ENCODE assay signal across 11 mouse cellular contexts in genomic region chr7:117729067-117729466, GRCm38 (mm10).
A peak's percentile ranks its signal among the peaks of the same experiment; 100 is the strongest.
DNase-seq lines count a peak whose midpoint lies in the region; ATAC-seq and TF ChIP-seq lines count a peak whose summit lies in the region.
"Had no signal": no experiment of that assay in that cellular context is flagged by ENCODE, and none has a peak within 500 bp of the region (broad histone marks: within the 10 kb centered on the region; RNA-seq: fewer than 3 reads in every experiment).

No protein-coding gene starts in this region.

- H3K9me3 ChIP-seq in forebrain, postnatal 0 days (ENCODE audit: low read length) = no peaks in the 10 kb centered on the region
- peaks cover 6% of the 10 kb centered on the region for H3K9me3 ChIP-seq in forebrain, embryonic 12.5 days
- H3K9me3 ChIP-seq in liver, embryonic 11.5 days (ENCODE audit: control insufficient read depth, low read length) = no peaks in the 10 kb centered on the region
- no peaks in the 10 kb centered on the region for H3K9me3 ChIP-seq in liver, postnatal 0 days (ENCODE audit: low read length)

- no peaks in the 10 kb centered on the region for H3K27me3 ChIP-seq in forebrain, postnatal 0 days (ENCODE audit: insufficient read depth, low read length)
- no peaks in the 10 kb centered on the region for H3K27me3 ChIP-seq in forebrain, embryonic 12.5 days
- no peaks in the 10 kb centered on the region for H3K27me3 ChIP-seq in liver, adult 2 months (ENCODE audit: control insufficient read depth, insufficient read depth, low read length)
- no peaks in the 10 kb centered on the region for H3K27me3 ChIP-seq in liver, embryonic 11.5 days (replicated peaks; ENCODE audit: control insufficient read depth, insufficient read depth, low read length)
- no peaks in the 10 kb centered on the region for H3K27me3 ChIP-seq in Patski
- H3K27me3 ChIP-seq in liver, postnatal 0 days (ENCODE audit: insufficient read depth, low read length) = no peaks in the 10 kb centered on the region
- H3K27me3 ChIP-seq: midbrain, embryonic 12.5 days had no signal

- peak; percentile 46 for TF ChIP-seq CTCF in forebrain, postnatal 0 days (IDR thresholded peaks at IDR 0.05; ENCODE audit: low read depth)
- TF ChIP-seq CTCF in liver, adult 2 months (IDR thresholded peaks at IDR 0.05; ENCODE audit: low read depth, low read length) = no peak
- TF ChIP-seq CTCF in Patski (IDR thresholded peaks at IDR 0.05) = peak; percentile 28
- TF ChIP-seq CTCF in liver, postnatal 0 days (IDR thresholded peaks at IDR 0.05; ENCODE audit: low read depth) = peak; percentile 47

- no peaks in the 10 kb centered on the region for H3K4me1 ChIP-seq in forebrain, postnatal 0 days (ENCODE audit: insufficient read depth)
- no peaks in the 10 kb centered on the region for H3K4me1 ChIP-seq in forebrain, embryonic 12.5 days
- no peaks in the 10 kb centered on the region for H3K4me1 ChIP-seq in liver, adult 2 months (ENCODE audit: control insufficient read depth, insufficient read depth, low read length)
- H3K4me1 ChIP-seq in liver, embryonic 11.5 days (replicated peaks; ENCODE audit: control insufficient read depth, insufficient read depth, low read length) = no peaks in the 10 kb centered on the region
- H3K4me1 ChIP-seq in liver, postnatal 0 days (ENCODE audit: insufficient read depth) = no peaks in the 10 kb centered on the region
- H3K4me1 ChIP-seq: midbrain, embryonic 12.5 days had no signal

- H3K36me3 ChIP-seq in forebrain, postnatal 0 days (ENCODE audit: insufficient read depth) = no peaks in the 10 kb centered on the region
- no peaks in the 10 kb centered on the region for H3K36me3 ChIP-seq in forebrain, embryonic 12.5 days (replicated peaks)
- no peaks in the 10 kb centered on the region for H3K36me3 ChIP-seq in liver, adult 2 months (ENCODE audit: control insufficient read depth, insufficient read depth, low read length)
- H3K36me3 ChIP-seq in liver, embryonic 11.5 days (ENCODE audit: control insufficient read depth, insufficient read depth, low read length) = no peaks in the 10 kb centered on the region
- H3K36me3 ChIP-seq in liver, postnatal 0 days (replicated peaks; ENCODE audit: insufficient read depth, low read length) = no peaks in the 10 kb centered on the region
- H3K36me3 ChIP-seq: midbrain, embryonic 12.5 days had no signal

- H3K9ac ChIP-seq in forebrain, postnatal 0 days = no peak overlapping the region
- H3K9ac ChIP-seq in forebrain, embryonic 12.5 days = no peak overlapping the region
- H3K9ac ChIP-seq in liver, adult 2 months (ENCODE audit: low read depth, low read length) = no peak overlapping the region
- no peak overlapping the region for H3K9ac ChIP-seq in liver, embryonic 11.5 days (ENCODE audit: low read depth, low read length)
- H3K9ac ChIP-seq in liver, postnatal 0 days (replicated peaks) = no peak overlapping the region
- H3K9ac ChIP-seq: midbrain, embryonic 12.5 days had no signal

- H3K79me2 ChIP-seq in liver, adult 2 months (ENCODE audit: control insufficient read depth, insufficient read depth, low read length) = no peaks in the 10 kb centered on the region

- no peak for DNase-seq in forebrain, postnatal 0 days
- peak; percentile 37 for DNase-seq in liver, adult 2 months (ENCODE audit: extremely low read depth, low read depth, low spot score)
- no peak for DNase-seq in liver, embryonic 11.5 days (ENCODE audit: low spot score)
- no peak for DNase-seq in Patski (ENCODE audit: low read depth, low spot score)
- no peak for DNase-seq in liver, postnatal 0 days
- DNase-seq: layer of hippocampus, postnatal 36 days had no signal

- TF ChIP-seq POLR2A in liver, adult 2 months (IDR thresholded peaks at IDR 0.05; ENCODE audit: extremely low read depth, insufficient read depth, low read length) = no peak

- POLR2A ChIA-PET in Patski (lab: Charles Lee) = no interaction called here

- CTCF ChIA-PET in Patski (lab: Charles Lee) = no interaction called here

- in situ Hi-C loops in Patski (cut with MboI; ENCODE audit: low pct_unique_long_range_greater_than_20kb) = no loop called here

- no peak overlapping the region for H3K27ac ChIP-seq in forebrain, postnatal 0 days (ENCODE audit: low read depth, low read length)
- no peak overlapping the region for H3K27ac ChIP-seq in forebrain, embryonic 12.5 days
- no peak overlapping the region for H3K27ac ChIP-seq in liver, adult 2 months (replicated peaks; ENCODE audit: insufficient read depth, low read depth, low read length)
- no peak overlapping the region for H3K27ac ChIP-seq in liver, embryonic 11.5 days (ENCODE audit: low read depth, low read length)
- no peak overlapping the region for H3K27ac ChIP-seq in liver, postnatal 0 days (ENCODE audit: low read depth)
- H3K27ac ChIP-seq: midbrain, embryonic 12.5 days had no signal

- H3K4me3 ChIP-seq in forebrain, postnatal 0 days (ENCODE audit: low read depth, low read length) = no peak overlapping the region
- H3K4me3 ChIP-seq in forebrain, embryonic 12.5 days (replicated peaks) = no peak overlapping the region
- no peak overlapping the region for H3K4me3 ChIP-seq in liver, adult 2 months (ENCODE audit: insufficient read depth, low read depth, low read length)
- no peak overlapping the region for H3K4me3 ChIP-seq in liver, embryonic 11.5 days (ENCODE audit: low read depth, low read length)
- no peak overlapping the region for H3K4me3 ChIP-seq in liver, postnatal 0 days (ENCODE audit: low read depth, low read length)
- H3K4me3 ChIP-seq: midbrain, embryonic 12.5 days had no signal

- ATAC-seq in forebrain, postnatal 0 days = no peak
- no peak for ATAC-seq in forebrain, embryonic 12.5 days (ENCODE audit: low FRiP score)
- ATAC-seq in liver, embryonic 11.5 days (replicated peaks; ENCODE audit: low FRiP score) = no peak
- ATAC-seq in Patski = no peak
- ATAC-seq in liver, postnatal 0 days = no peak
- no peak for ATAC-seq in frontal cortex, adult (ENCODE audit: low TSS enrichment)
- ATAC-seq in erythroid progenitor cell, adult 5-6 weeks (replicated peaks; ENCODE audit: low FRiP score, poor library complexity, severe bottlenecking) = no peak
- ATAC-seq: intestine, embryonic 16.5 days had no signal

- H3K4me2 ChIP-seq in forebrain, postnatal 0 days (ENCODE audit: low read depth) = no peak overlapping the region
- no peak overlapping the region for H3K4me2 ChIP-seq in forebrain, embryonic 12.5 days
- H3K4me2 ChIP-seq in liver, embryonic 11.5 days = no peak overlapping the region
- H3K4me2 ChIP-seq in liver, postnatal 0 days (ENCODE audit: low read depth, low read length) = no peak overlapping the region
- H3K4me2 ChIP-seq: midbrain, embryonic 12.5 days had no signal

- TF ChIP-seq EP300 in liver, postnatal 0 days (IDR thresholded peaks at IDR 0.05; ENCODE audit: low read depth) = no peak

- 87% methylated on average over 4 of the region's 4 CpGs for WGBS in forebrain, postnatal 0 days
- 85% methylated on average over 4 of the region's 4 CpGs for WGBS in forebrain, embryonic 12.5 days
- WGBS in liver, adult 2 months = 86% methylated on average over 4 of the region's 4 CpGs
- 77% methylated on average over 4 of the region's 4 CpGs for WGBS in liver, embryonic 11.5 days
- WGBS in liver, postnatal 0 days (ENCODE audit: insufficient replicate concordance) = 67% methylated on average over 4 of the region's 4 CpGs
